Mouse (Mus musculus) E14TG2a.4 (cell line): ENCODE measurements around the gene Sgpl1.

Experiments
- CTCF ChIP-seq: conservative IDR thresholded peaks from 2 replicates; pipeline ENCODE4 v1.5.1; 2014; ENCODE audit warnings: low read length
- NANOG ChIP-seq: IDR thresholded peaks from 2 replicates; pipeline ENCODE4 v1.6.1; 2014; ENCODE audit warnings: borderline replicate concordance, low read length, mixed read lengths
- POU5F1 ChIP-seq: IDR thresholded peaks from 2 replicates; pipeline ENCODE4 v1.6.1; 2014; ENCODE audit warnings: low read length, borderline replicate concordance

DNA sequence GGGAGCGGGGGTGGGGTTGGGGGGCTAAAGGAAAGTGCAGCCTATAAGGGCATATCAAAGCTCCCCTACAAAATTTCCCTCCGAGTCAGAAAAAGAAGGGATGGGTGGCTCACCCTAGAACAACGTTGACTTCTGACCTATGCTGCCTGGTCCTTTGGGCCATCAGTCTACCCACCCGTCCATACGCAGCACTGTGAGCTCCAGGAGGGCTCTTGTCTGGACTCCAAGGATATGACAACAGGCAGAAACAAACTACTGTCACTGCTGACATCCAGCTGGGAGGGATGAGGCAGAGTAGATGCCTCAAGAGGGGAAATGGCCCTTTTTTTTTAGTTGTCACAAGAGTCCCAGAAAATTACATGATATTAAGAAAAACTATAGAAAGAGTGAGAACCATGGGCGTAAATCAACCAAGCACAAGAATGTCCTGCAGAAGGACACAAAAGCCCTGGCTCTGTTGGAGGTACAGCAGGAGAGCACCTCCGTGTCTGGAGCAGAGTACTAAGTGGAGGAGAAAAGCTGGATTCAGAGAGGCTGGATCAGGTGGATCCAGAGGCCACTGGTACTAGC lies 28.8 kb upstream of the Sgpl1 start:
- no peak for TF ChIP-seq CTCF
- TF ChIP-seq POU5F1: no peak
- no peak for TF ChIP-seq NANOG
